Mouse (Mus musculus) heart, postnatal 14 days (tissue): ENCODE data around the gene Cntn6. TPM values are rescaled to one million over a fixed set of nuclear protein-coding genes. Genes with fewer than 3 reads are reported as not detected.

ENCODE experiments used
- DNase-seq, 2 experiments: peaks; one replicate each; pipeline ENCODE4 v3.0.0; 2021 to 2022
- intact Hi-C: fragments of 180-260 bp; cut with DNase I; formaldehyde crosslinking; loops from one replicate; pipeline ENCODE4 v1.15.1; 2025
- total RNA-seq, 2 experiments: library from RNA; stranded (reverse); gene quantifications; 2 replicates each; pipeline ENCODE4 v1.2.3; 2021

Gene Cntn6
- total RNA-seq, 2 experiments from 2014 or later, result not detected

- intact Hi-C loops, result no loop called here
These were observed 246.4 kb downstream of the Cntn6 start for GRCm38 (mm10) chr6:104738999-104739398.

DNA sequence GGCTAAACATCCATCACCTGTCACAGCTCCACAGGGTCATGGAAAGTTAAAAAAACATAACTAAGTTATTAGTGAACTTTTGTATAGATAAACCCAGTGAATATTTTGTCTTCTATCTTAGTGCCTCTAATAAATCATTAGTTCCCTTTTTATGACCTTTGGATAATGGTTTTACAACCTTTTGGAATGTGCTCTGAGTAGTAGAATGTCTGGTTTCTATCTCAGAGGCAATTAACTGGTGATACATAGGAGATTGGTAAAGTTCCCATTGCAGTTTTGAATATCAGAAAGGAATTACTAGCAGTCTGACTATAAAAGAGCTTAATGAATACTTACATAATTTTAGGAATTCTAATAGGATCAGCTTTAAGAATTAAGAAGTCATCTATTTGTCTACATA lies 265.5 kb downstream of the Cntn6 start:
- intact Hi-C loops, result no loop called here
- no peak for DNase-seq

More at GRCm38 (mm10) chr6:104738999-104739398, 246.4 kb downstream of the Cntn6 start:
- no peak for DNase-seq

GRCm38 (mm10) chr6:104761226-104761625 lies 268.6 kb downstream of the Cntn6 start:
- intact Hi-C loops, result no loop called here
- no peak for DNase-seq

GRCm38 (mm10) chr6:104783891-104784290 lies 291.3 kb downstream of the Cntn6 start:
- intact Hi-C loops, result no loop called here
- DNase-seq, result no peak

DNA sequence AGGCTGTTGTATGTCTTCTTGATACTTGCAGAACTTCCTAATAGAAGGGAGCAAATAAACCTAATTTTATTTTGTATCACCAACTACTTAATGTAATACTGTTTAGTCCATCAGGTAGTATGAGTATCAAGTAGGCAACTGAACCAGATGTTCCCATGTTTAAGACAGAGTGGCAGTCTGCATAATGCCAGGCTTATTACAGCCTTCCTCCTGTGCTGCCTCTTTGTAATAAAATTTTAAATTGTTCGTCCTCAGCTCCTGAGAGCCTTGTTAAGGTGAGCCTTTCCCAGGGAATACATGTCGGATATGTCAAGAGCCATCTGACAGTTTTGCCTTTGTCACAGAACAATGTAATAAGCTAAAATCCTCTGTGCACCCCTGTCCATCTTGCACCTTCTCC lies 294.9 kb downstream of the Cntn6 start:
- no peak for DNase-seq
- intact Hi-C loops, result no loop called here

GRCm38 (mm10) chr6:104808526-104808925 lies 315.9 kb downstream of the Cntn6 start:
- intact Hi-C loops, result no loop called here
- no peak for DNase-seq

- DNase-seq, result no peak
- intact Hi-C loops, result no loop called here
These were observed 323.0 kb downstream of the Cntn6 start for GRCm38 (mm10) chr6:104815610-104816009.

- intact Hi-C loops, result no loop called here
- no peak for DNase-seq
These were observed 387.1 kb downstream of the Cntn6 start for GRCm38 (mm10) chr6:104879711-104880110.

GRCm38 (mm10) chr6:104884021-104884420 lies 391.4 kb downstream of the Cntn6 start:
- intact Hi-C loops, result no loop called here

DNA sequence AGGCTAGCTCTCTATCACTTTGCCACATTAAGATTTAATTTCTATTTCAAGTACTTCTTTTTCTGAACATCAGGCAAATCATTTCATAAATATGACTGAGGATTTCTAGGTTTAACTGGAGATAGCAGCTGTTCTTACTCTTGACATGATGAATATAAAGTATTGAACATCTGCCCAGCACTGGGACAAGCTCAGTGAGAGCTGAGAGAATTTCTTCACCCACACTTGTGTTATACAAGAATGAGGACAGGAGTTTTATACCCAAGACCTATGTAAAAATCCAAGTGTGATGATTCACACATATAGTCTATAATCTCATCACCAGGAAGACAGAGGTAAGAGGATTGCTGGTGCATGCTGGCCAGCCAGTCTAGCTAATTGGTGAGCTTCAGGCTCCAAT lies 393.2 kb downstream of the Cntn6 start:
- DNase-seq, result no peak

More at GRCm38 (mm10) chr6:104884021-104884420, 391.4 kb downstream of the Cntn6 start:
- DNase-seq, result no peak

GRCm38 (mm10) chr6:104891071-104891470 lies 398.5 kb downstream of the Cntn6 start:
- no peak for DNase-seq
- intact Hi-C loops, result no loop called here

More for the DNA sequence above, 393.2 kb downstream of the Cntn6 start:
- intact Hi-C loops, result no loop called here
